Mouse (Mus musculus): ENCODE results near the gene Imp4. TPM values are rescaled to one million over a fixed set of nuclear protein-coding genes. Genes with fewer than 3 reads are reported as not detected.

Imp4 gene
- total RNA-seq (2021), result 10 to 100 TPM; 31.3 to 39.4 TPM
- long read RNA-seq, experiment 1, full-length matches to known transcripts, result 12 of 20 reads
- long read RNA-seq, experiment 1, partial matches to known transcripts, result 1 of 20 reads
- long read RNA-seq, experiment 1, other reads (novel, unspliced or antisense), result 7 of 20 reads
- long read RNA-seq, experiment 2, full-length matches to known transcripts, result 9 of 13 reads
- long read RNA-seq, experiment 2, partial matches to known transcripts, result 3 of 13 reads
- long read RNA-seq, experiment 2, other reads (novel, unspliced or antisense), result 1 of 13 reads

GRCm38 (mm10) chr1:34439215-34439960, at the start of gene Imp4, which contains the start of gene Ccdc115:
Gene Imp4 (plus strand): TSS chr1:34439851.
Gene Ccdc115 (minus strand): TSS chr1:34439672.
- Histone ChIP-seq H3K4me3 (peak within 1 kb of the TSS; percentile 62), H3K27ac (peak within 1 kb of the TSS; percentile 96)
- no peak for TF ChIP-seq CTCF (IDR thresholded peaks at IDR 0.05)
- intact Hi-C loops (cut with DNase I), result no loop called here
- DNase-seq (ENCODE audit: extremely low spot score in 1 of 2, low spot score in 2 of 2), result peak; percentile 89 to 93

- no peak for DNase-seq (ENCODE audit: extremely low spot score in 1 of 2, low spot score in 2 of 2)
- no peak overlapping the region for H3K27ac ChIP-seq
- intact Hi-C loops (cut with DNase I), result no loop called here
- no peak for TF ChIP-seq CTCF (IDR thresholded peaks at IDR 0.05)
- no peak overlapping the region for H3K4me3 ChIP-seq
Observed at GRCm38 (mm10) chr1:34396321-34396720, 43.3 kb upstream of the Imp4 start.

GRCm38 (mm10) chr1:34399182-34399953, 40.3 kb upstream of the Imp4 start:
- no peak overlapping the region for H3K4me3 ChIP-seq
- no peak for DNase-seq (ENCODE audit: extremely low spot score in 1 of 2, low spot score in 2 of 2)
- no peak overlapping the region for H3K27ac ChIP-seq
- intact Hi-C loops (cut with DNase I), result no loop called here
- no peak for TF ChIP-seq CTCF (IDR thresholded peaks at IDR 0.05)

GRCm38 (mm10) chr1:34428466-34428865, 11.2 kb upstream of the Imp4 start:
- DNase-seq (ENCODE audit: extremely low spot score in 1 of 2, low spot score in 2 of 2), result no peak
- TF ChIP-seq CTCF (IDR thresholded peaks at IDR 0.05), result no peak
- no peak overlapping the region for H3K27ac ChIP-seq
- H3K4me3 ChIP-seq, result no peak overlapping the region
- intact Hi-C loops (cut with DNase I), result no loop called here

- no peak for DNase-seq (ENCODE audit: extremely low spot score in 1 of 2, low spot score in 2 of 2)
- no peak for TF ChIP-seq CTCF (IDR thresholded peaks at IDR 0.05)
- H3K4me3 ChIP-seq, result no peak overlapping the region
- no peak overlapping the region for H3K27ac ChIP-seq
- intact Hi-C loops (cut with DNase I), result no loop called here
Observed at GRCm38 (mm10) chr1:34429281-34429680, 10.4 kb upstream of the Imp4 start.

- TF ChIP-seq CTCF (IDR thresholded peaks at IDR 0.05), result no peak
- intact Hi-C loops (cut with DNase I), result no loop called here
- no peak for DNase-seq (ENCODE audit: extremely low spot score in 1 of 2, low spot score in 2 of 2)
- H3K27ac ChIP-seq, result no peak overlapping the region
- H3K4me3 ChIP-seq, result no peak overlapping the region
Observed at GRCm38 (mm10) chr1:34430981-34431380, 8.7 kb upstream of the Imp4 start.

- no peak for DNase-seq (ENCODE audit: extremely low spot score in 1 of 2, low spot score in 2 of 2)
- Histone ChIP-seq H3K4me3 (no peak overlapping the region), H3K27ac (no peak overlapping the region)
- intact Hi-C loops (cut with DNase I), result no loop called here
- no peak for TF ChIP-seq CTCF (IDR thresholded peaks at IDR 0.05)
Observed at GRCm38 (mm10) chr1:34431431-34431830, 8.2 kb upstream of the Imp4 start.

- no peak overlapping the region for H3K27ac ChIP-seq
Observed at GRCm38 (mm10) chr1:34432411-34432775, 7.3 kb upstream of the Imp4 start.

GRCm38 (mm10) chr1:34432776-34433481, 6.7 kb upstream of the Imp4 start:
- Histone ChIP-seq H3K27ac (peak overlapping the region; percentile 50), H3K4me3 (peak overlapping the region; percentile 53)
- no peak for TF ChIP-seq CTCF (IDR thresholded peaks at IDR 0.05)
- DNase-seq (ENCODE audit: extremely low spot score in 1 of 2, low spot score in 2 of 2), result peak; percentile 29 to 46
- intact Hi-C loops (cut with DNase I), result no loop called here

More at GRCm38 (mm10) chr1:34432411-34432775, 7.3 kb upstream of the Imp4 start:
- intact Hi-C loops (cut with DNase I), result no loop called here
- TF ChIP-seq CTCF (IDR thresholded peaks at IDR 0.05), result no peak
- peak overlapping the region; percentile 53 for H3K4me3 ChIP-seq
- no peak for DNase-seq (ENCODE audit: extremely low spot score in 1 of 2, low spot score in 2 of 2)

GRCm38 (mm10) chr1:34433891-34434521, 5.6 kb upstream of the Imp4 start:
- no peak; the same call in 1 of the 2 replicates for TF ChIP-seq CTCF (IDR thresholded peaks at IDR 0.05)
- intact Hi-C loops (cut with DNase I), result no loop called here
- H3K4me3 ChIP-seq, result peak overlapping the region; percentile 83

GRCm38 (mm10) chr1:34434660-34435160, 4.9 kb upstream of the Imp4 start:
- TF ChIP-seq CTCF (IDR thresholded peaks at IDR 0.05), result no peak
- H3K27ac ChIP-seq, result peak overlapping the region; percentile 83
- intact Hi-C loops (cut with DNase I), result no loop called here
- DNase-seq (ENCODE audit: extremely low spot score in 1 of 2, low spot score in 2 of 2), result peak; percentile 90 to 96
- peak overlapping the region; percentile 83 for H3K4me3 ChIP-seq

More at GRCm38 (mm10) chr1:34433891-34434521, 5.6 kb upstream of the Imp4 start:
- DNase-seq (ENCODE audit: extremely low spot score in 1 of 2, low spot score in 2 of 2), result no peak
- peak overlapping the region; percentile 83 for H3K27ac ChIP-seq
